Mouse (Mus musculus): ENCODE results near the gene Ccnd3. TPM values are rescaled to one million over a fixed set of nuclear protein-coding genes. Genes with fewer than 3 reads are reported as not detected.
A peak's percentile ranks its signal among the peaks of the same experiment; 100 is the strongest.

The Ccnd3 gene
- polyA plus RNA-seq, 1 experiment from 2014 or later: 294 TPM

DNA sequence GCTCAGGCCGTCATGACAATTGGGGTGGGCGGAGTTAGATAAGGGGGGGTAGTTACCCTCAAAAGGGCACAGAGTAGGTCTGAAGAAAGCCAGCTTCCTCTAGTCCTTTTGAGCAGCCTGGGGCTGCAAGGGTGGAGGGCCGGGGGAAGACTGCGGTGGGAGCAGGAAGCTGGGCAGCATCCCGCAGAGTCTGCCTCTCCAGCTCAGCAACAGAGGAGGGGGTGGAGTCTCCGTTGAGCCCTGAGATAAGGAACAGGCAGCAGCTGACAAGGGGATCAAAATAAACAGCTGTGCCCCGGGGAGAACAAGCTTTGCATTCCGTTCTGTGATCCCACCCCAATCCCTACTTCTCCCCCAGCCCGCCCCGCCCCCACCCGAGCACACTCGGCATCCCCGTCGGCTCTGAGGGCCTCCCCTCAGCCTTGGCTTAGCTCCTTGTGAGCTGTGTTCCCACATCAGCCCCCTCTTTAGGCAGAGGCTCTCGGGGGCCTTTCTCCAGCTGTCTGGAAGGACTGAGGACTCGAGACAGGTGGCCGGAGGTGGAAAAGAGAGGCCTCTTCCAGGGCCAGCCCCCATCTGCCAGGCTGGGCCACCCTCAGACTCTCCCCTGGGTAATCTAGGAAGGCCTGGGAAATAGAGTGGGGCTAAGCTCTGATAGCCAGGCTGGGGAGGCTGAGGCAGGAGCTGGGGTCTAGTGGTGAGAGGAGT is 16.9 kb downstream of the Ccnd3 start:
- Histone ChIP-seq H3K9ac (peak overlapping the region; percentile 22; the same call in 1 of the 2 replicates), H3K36me3 (no peaks in the 10 kb centered on the region), H3K27ac (peak overlapping the region; percentile 98), H3K4me3 (0 out of 2 replicates have a peak overlapping the region, but pooled peaks have one; percentile 2), H3K4me2 (peak overlapping the region; percentile 44), H3K9me3 (no peaks in the 10 kb centered on the region), H3K4me1 (peaks cover 56% of the 10 kb centered on the region), H3K27me3 (no peaks in the 10 kb centered on the region)
- WGBS: 2% methylated on average over 17 of the region's 17 CpGs
- peak; percentile 90 for ATAC-seq (ENCODE audit: borderline replicate concordance, extremely low read depth, low FRiP score, low TSS enrichment)

DNA sequence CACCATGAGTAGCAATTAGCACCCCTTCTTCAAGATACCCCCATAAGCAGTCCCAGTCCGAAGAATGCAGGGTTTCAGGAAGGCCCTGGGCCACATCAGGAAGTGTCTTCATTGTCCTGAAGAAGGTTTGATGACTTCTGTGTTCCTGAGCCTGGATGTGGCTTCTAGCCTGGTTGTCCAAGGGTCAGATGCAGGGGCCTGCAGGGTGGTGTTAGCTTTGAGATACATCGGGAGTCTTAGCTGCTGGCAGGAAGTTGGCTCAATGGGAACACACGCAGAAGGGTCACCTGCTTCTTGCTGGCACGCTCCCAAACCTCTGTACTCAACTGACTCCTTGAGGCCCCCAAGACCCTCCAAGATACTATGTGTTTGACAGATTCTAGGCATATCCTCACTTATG is 17.7 kb downstream of the Ccnd3 start:
- Histone ChIP-seq H3K27me3 (no peaks in the 10 kb centered on the region), H3K4me2 (peak overlapping the region; percentile 44; the same call in 1 of the 2 replicates), H3K9ac (no peak overlapping the region), H3K4me3 (no peak overlapping the region), H3K4me1 (peaks cover 60% of the 10 kb centered on the region), H3K36me3 (no peaks in the 10 kb centered on the region), H3K9me3 (no peaks in the 10 kb centered on the region), H3K27ac (peak overlapping the region; percentile 98)
- WGBS: 30% methylated on average over 4 of the region's 4 CpGs
- no peak for ATAC-seq (ENCODE audit: borderline replicate concordance, extremely low read depth, low FRiP score, low TSS enrichment)

GRCm38 (mm10) chr17:47523211-47523682 is 18.4 kb downstream of the Ccnd3 start:
- no peak for ATAC-seq (ENCODE audit: borderline replicate concordance, extremely low read depth, low FRiP score, low TSS enrichment)
- Histone ChIP-seq H3K36me3 (no peaks in the 10 kb centered on the region), H3K4me2 (0 out of 2 replicates have a peak overlapping the region, but pooled peaks have one; percentile 16), H3K9ac (no peak overlapping the region; the same call in 1 of the 2 replicates), H3K27me3 (no peaks in the 10 kb centered on the region), H3K9me3 (no peaks in the 10 kb centered on the region), H3K27ac (peak overlapping the region; percentile 98), H3K4me1 (peaks cover 60% of the 10 kb centered on the region), H3K4me3 (no peak overlapping the region)
- 10% methylated on average over 18 of the region's 18 CpGs for WGBS

DNA sequence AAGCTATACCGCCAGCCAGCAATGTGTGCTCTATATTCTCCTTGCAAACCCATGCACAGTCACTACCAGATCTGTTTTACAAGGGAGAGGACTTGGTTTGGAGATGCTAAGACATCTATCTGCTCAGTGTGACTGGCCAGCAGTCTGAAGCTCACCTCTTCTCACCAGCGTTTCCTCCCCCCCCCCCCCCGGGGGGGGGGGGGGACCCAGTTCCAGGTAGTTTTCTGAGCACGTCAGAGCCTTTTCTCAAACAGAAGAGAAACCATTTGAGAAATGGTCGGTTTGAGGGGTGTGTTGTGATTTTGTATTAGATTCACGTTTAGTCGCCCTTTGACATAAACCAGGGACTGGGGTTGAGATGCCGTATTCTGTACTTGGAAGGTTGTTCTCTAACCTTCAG is 19.2 kb downstream of the Ccnd3 start:
- Histone ChIP-seq H3K27me3 (no peaks in the 10 kb centered on the region), H3K27ac (0 out of 2 replicates have a peak overlapping the region, but pooled peaks have one; percentile 98), H3K4me3 (no peak overlapping the region), H3K4me2 (no peak overlapping the region), H3K4me1 (peaks cover 62% of the 10 kb centered on the region), H3K9me3 (no peaks in the 10 kb centered on the region), H3K9ac (no peak overlapping the region), H3K36me3 (no peaks in the 10 kb centered on the region)
- no peak for ATAC-seq (ENCODE audit: borderline replicate concordance, extremely low read depth, low FRiP score, low TSS enrichment)
- WGBS: 67% methylated on average over 8 of the region's 8 CpGs

- H3K9me3 ChIP-seq: no peaks in the 10 kb centered on the region
- no peak for ATAC-seq (ENCODE audit: borderline replicate concordance, extremely low read depth, low FRiP score, low TSS enrichment)
- H3K27me3 ChIP-seq: no peaks in the 10 kb centered on the region
- H3K4me1 ChIP-seq: peaks cover 60% of the 10 kb centered on the region
- H3K36me3 ChIP-seq: no peaks in the 10 kb centered on the region
- no peak overlapping the region for H3K4me3 ChIP-seq
- WGBS: 84% methylated on average over 6 of the region's 6 CpGs
- H3K27ac ChIP-seq: peak overlapping the region; percentile 27
- no peak overlapping the region for H3K9ac ChIP-seq
- H3K4me2 ChIP-seq: no peak overlapping the region
Observed at GRCm38 (mm10) chr17:47524991-47525390, 20.1 kb downstream of the Ccnd3 start.

DNA sequence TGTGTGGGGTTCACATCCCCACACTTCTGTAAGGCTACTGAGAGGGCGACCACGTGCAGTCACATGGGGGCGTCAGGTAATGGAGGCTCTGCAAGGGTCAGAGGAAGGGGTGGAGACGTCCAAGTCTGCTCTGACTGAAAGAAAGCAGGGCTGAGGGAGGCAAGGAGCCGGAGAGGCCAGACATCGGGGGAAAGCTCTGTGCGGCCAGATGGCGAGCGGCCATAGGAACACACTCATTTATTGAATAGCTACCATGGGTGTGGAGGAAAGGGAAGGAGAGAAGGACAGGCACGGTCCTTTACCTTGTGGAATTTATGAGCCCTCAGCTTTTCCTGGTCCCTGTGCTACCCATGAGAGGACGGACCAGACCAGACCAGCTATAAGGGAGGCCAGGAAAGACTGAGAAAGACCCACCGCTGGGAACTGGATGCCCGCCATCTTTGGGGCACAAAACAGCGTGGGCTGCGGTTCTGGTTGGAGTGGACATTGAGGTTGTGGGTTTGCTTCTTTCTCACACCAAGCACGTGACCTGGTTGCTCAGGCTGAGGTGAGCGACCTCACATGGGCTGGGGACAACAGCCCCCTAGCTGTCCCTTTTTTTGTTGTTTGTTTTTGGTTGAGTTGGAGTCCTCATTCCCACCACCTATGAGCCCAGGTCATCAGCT is 22.1 kb downstream of the Ccnd3 start:
- Histone ChIP-seq H3K4me3 (no peak overlapping the region), H3K9ac (no peak overlapping the region), H3K36me3 (no peaks in the 10 kb centered on the region), H3K27ac (peak overlapping the region; percentile 96), H3K27me3 (no peaks in the 10 kb centered on the region), H3K4me1 (peaks cover 51% of the 10 kb centered on the region), H3K4me2 (0 out of 2 replicates have a peak overlapping the region, but pooled peaks have one; percentile 1), H3K9me3 (no peaks in the 10 kb centered on the region)
- peak; percentile 2; the same call in 1 of the 2 replicates for ATAC-seq (ENCODE audit: borderline replicate concordance, extremely low read depth, low FRiP score, low TSS enrichment)
- 67% methylated on average over 17 of the region's 17 CpGs for WGBS

- 29% methylated on average over 10 of the region's 10 CpGs for WGBS
- Histone ChIP-seq H3K27me3 (no peaks in the 10 kb centered on the region), H3K4me1 (peaks cover 44% of the 10 kb centered on the region), H3K27ac (peak overlapping the region; percentile 96), H3K9me3 (no peaks in the 10 kb centered on the region), H3K4me2 (peak overlapping the region; percentile 1; the same call in 1 of the 2 replicates), H3K9ac (no peak overlapping the region), H3K4me3 (no peak overlapping the region), H3K36me3 (no peaks in the 10 kb centered on the region)
- peak; percentile 83 for ATAC-seq (ENCODE audit: borderline replicate concordance, extremely low read depth, low FRiP score, low TSS enrichment)
Observed at GRCm38 (mm10) chr17:47527581-47528300, 22.9 kb downstream of the Ccnd3 start.

DNA sequence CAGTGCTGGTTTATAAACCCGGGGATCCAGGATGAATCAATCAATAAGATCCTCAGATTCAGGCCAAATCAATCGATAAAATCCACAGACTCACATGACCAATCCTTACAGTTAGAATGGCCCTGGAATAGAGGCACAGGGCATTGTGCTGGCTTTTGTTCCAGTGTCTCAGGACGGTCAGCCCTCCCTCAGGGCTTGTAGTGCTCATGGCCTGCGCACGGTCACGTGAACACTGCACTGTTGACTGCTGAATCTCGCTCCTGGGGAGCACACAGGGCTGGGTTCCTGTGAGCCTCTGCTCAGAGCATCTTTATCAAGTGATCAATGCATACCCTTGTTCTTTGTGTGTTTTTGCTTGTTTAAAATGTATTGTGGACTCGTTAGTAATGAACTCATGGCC is 24.1 kb downstream of the Ccnd3 start:
- H3K9me3 ChIP-seq: no peaks in the 10 kb centered on the region
- ATAC-seq (ENCODE audit: borderline replicate concordance, extremely low read depth, low FRiP score, low TSS enrichment): no peak
- no peaks in the 10 kb centered on the region for H3K36me3 ChIP-seq
- H3K4me1 ChIP-seq: peaks cover 32% of the 10 kb centered on the region
- H3K4me2 ChIP-seq: no peak overlapping the region
- 72% methylated on average over 8 of the region's 8 CpGs for WGBS
- H3K27me3 ChIP-seq: no peaks in the 10 kb centered on the region
- H3K27ac ChIP-seq: peak overlapping the region; percentile 96
- no peak overlapping the region for H3K4me3 ChIP-seq
- H3K9ac ChIP-seq: no peak overlapping the region

DNA sequence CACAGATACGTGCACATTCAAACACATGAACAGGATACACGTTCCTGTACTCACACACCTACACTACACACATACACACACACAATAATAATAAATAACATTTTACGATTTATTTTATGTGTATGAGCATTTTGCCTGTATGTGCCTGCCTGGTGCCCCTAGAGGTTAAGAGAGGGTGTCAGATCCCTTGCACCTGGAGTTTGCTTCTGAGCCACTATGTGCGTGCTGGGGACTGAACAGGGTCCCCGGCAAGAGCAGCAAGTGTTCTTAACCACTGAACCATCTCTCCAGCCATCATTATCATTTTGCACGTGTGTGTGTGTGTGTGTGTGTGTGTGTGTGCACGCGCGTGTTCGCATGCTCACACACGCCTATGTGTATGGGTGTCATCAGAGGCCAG is 24.7 kb downstream of the Ccnd3 start:
- H3K4me1 ChIP-seq: peaks cover 25% of the 10 kb centered on the region
- no peak overlapping the region for H3K9ac ChIP-seq
- no peak overlapping the region for H3K4me2 ChIP-seq
- no peaks in the 10 kb centered on the region for H3K27me3 ChIP-seq
- 89% methylated on average over 11 of the region's 11 CpGs for WGBS
- no peaks in the 10 kb centered on the region for H3K9me3 ChIP-seq
- H3K4me3 ChIP-seq: no peak overlapping the region
- no peaks in the 10 kb centered on the region for H3K36me3 ChIP-seq
- H3K27ac ChIP-seq: no peak overlapping the region
- no peak for ATAC-seq (ENCODE audit: borderline replicate concordance, extremely low read depth, low FRiP score, low TSS enrichment)

GRCm38 (mm10) chr17:47531387-47531818 is 26.6 kb downstream of the Ccnd3 start:
- ATAC-seq (ENCODE audit: borderline replicate concordance, extremely low read depth, low FRiP score, low TSS enrichment): no peak
- no peak overlapping the region for H3K27ac ChIP-seq
- no peak overlapping the region for H3K4me2 ChIP-seq
- 61% methylated on average over 10 of the region's 10 CpGs for WGBS
- no peaks in the 10 kb centered on the region for H3K27me3 ChIP-seq
- H3K9ac ChIP-seq: no peak overlapping the region
- peaks cover 25% of the 10 kb centered on the region for H3K4me1 ChIP-seq
- no peaks in the 10 kb centered on the region for H3K36me3 ChIP-seq
- no peaks in the 10 kb centered on the region for H3K9me3 ChIP-seq
- H3K4me3 ChIP-seq: no peak overlapping the region

DNA sequence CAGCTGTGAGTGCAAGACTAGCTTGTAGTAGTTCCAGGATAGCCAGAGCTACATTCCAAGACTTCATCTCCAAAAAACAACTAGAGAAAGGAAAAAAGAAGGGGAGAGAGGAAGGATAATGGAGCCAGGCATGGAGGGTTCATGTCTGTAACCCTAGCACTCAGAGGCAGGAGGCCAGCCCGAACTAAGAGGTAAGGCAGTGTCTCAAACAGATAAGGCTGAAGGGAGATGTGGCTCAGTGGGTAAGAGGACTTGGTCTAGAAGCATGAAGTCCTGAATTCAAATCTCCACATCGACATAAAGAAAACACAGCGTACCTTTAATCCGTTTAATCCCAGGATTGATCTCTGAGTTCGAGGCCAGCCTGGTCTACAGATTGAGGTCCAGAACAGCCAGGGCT is 27.5 kb downstream of the Ccnd3 start:
- no peaks in the 10 kb centered on the region for H3K36me3 ChIP-seq
- peaks cover 17% of the 10 kb centered on the region for H3K4me1 ChIP-seq
- H3K4me2 ChIP-seq: no peak overlapping the region
- H3K9ac ChIP-seq: no peak overlapping the region
- no peaks in the 10 kb centered on the region for H3K9me3 ChIP-seq
- 86% methylated on average over 5 of the region's 5 CpGs for WGBS
- no peaks in the 10 kb centered on the region for H3K27me3 ChIP-seq
- no peak overlapping the region for H3K4me3 ChIP-seq
- no peak for ATAC-seq (ENCODE audit: borderline replicate concordance, extremely low read depth, low FRiP score, low TSS enrichment)
- no peak overlapping the region for H3K27ac ChIP-seq

Measured in lung, embryonic 15.5 days (tissue).